Mouse (Mus musculus): ENCODE results near the gene Amph.

DNA sequence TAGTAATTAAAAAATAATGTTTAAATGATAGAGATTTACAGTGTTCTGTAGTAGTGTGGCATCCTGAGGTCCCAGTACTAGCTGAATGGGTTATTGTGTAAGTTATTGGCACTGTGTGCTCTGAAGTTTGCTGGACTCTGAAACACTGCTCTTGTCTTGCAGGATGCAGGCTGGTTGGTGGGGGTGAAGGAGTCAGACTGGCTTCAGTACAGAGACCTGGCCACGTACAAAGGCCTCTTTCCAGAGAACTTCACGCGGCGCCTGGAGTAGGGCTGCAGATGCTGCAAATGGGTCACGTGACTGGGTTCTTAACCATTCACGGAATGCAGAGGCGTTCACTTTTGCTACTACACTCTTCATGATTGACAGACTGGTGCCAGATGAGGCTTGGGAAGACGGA lies 201.6 kb downstream of the Amph start:
- TF ChIP-seq CTCF (conservative IDR thresholded peaks at IDR 0.05; ENCODE audit: low read length) (no peak), NANOG (IDR thresholded peaks at IDR 0.05; ENCODE audit: borderline replicate concordance, low read length) (no peak), POU5F1 (IDR thresholded peaks at IDR 0.05; ENCODE audit: borderline replicate concordance, low read length) (no peak)

All from E14TG2a.4 (cell line).